Mouse (Mus musculus): ENCODE results near the gene Mllt11. TPM values are rescaled to one million over a fixed set of nuclear protein-coding genes. Genes with fewer than 3 reads are reported as not detected.

Mllt11 gene
- polyA plus RNA-seq, 1 experiment from 2014 or later, result 11.2 TPM

DNA sequence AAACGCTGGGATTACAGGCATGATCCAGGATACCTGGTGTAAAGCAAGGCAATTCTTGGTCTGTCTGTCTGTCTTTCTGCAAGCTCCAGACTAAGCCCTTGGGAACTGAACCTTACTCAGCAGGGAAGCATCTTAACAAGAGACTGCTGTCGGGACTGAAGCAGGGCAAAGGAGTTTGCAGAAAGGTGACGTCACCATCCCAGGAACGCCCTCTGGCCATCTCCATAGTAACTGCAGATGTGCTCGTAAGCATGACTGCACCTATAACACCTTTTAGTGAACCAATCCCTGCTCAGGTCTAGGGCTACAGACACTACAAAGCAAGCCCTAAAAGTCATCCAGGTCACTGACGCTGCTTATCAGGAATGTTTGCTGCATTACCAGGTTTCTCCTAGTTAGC is 7.7 kb downstream of the Mllt11 start:
- H3K9ac ChIP-seq (ENCODE audit: low read depth, low read length), result no peak overlapping the region
- peaks cover 10% of the 10 kb centered on the region for H3K36me3 ChIP-seq (ENCODE audit: insufficient read depth, low read length)
- H3K27me3 ChIP-seq (ENCODE audit: insufficient read depth, low read length), result no peaks in the 10 kb centered on the region
- no peak overlapping the region for H3K4me2 ChIP-seq (ENCODE audit: low read length)
- no peak overlapping the region for H3K4me3 ChIP-seq (replicated peaks; ENCODE audit: low read depth, low read length)
- no peak for TF ChIP-seq CTCF (IDR thresholded peaks at IDR 0.05; ENCODE audit: low read depth)
- H3K9me3 ChIP-seq (replicated peaks; ENCODE audit: low read length), result no peaks in the 10 kb centered on the region
- 37% methylated on average over 6 of the region's 6 CpGs for WGBS
- peaks cover 6% of the 10 kb centered on the region; the same call in 1 of the 2 replicates for H3K4me1 ChIP-seq (replicated peaks; ENCODE audit: insufficient read depth, low read length)
- H3K27ac ChIP-seq, result no peak overlapping the region
- DNase-seq (ENCODE audit: low spot score) (peak; percentile 49), ATAC-seq (replicated peaks; ENCODE audit: low FRiP score, low read depth) (no peak)

DNA sequence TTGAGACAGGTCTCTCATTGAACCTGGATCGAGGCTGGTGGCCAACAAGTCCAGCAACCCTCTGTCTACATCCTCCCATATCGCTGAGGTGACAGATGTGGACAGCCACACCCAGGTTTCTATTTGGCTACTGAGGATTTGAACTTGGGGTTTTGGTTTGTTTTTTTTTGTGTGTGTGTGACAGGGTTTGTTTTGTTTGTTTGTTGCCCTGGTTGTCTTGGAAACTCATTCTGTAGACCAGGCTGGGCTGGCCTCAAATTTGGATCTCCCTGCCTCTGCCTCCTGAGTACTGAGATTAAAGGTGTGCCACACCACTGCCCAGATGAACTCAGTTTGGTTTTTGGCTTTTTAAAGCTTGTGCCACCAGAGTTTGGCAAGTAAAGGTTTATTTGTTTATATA is 8.9 kb downstream of the Mllt11 start:
- peaks cover 10% of the 10 kb centered on the region for H3K36me3 ChIP-seq (ENCODE audit: insufficient read depth, low read length)
- peaks cover 8% of the 10 kb centered on the region; the same call in 1 of the 2 replicates for H3K4me1 ChIP-seq (replicated peaks; ENCODE audit: insufficient read depth, low read length)
- TF ChIP-seq CTCF (IDR thresholded peaks at IDR 0.05; ENCODE audit: low read depth), result no peak
- no peaks in the 10 kb centered on the region for H3K27me3 ChIP-seq (ENCODE audit: insufficient read depth, low read length)
- DNase-seq (ENCODE audit: low spot score), result no peak
- no peak overlapping the region for H3K9ac ChIP-seq (ENCODE audit: low read depth, low read length)
- H3K4me3 ChIP-seq (replicated peaks; ENCODE audit: low read depth, low read length), result no peak overlapping the region
- no peaks in the 10 kb centered on the region for H3K9me3 ChIP-seq (replicated peaks; ENCODE audit: low read length)
- H3K27ac ChIP-seq, result no peak overlapping the region
- no peak overlapping the region for H3K4me2 ChIP-seq (ENCODE audit: low read length)
- no peak for ATAC-seq (replicated peaks; ENCODE audit: low FRiP score, low read depth)
- 94% methylated on average over 2 of the region's 2 CpGs for WGBS

DNA sequence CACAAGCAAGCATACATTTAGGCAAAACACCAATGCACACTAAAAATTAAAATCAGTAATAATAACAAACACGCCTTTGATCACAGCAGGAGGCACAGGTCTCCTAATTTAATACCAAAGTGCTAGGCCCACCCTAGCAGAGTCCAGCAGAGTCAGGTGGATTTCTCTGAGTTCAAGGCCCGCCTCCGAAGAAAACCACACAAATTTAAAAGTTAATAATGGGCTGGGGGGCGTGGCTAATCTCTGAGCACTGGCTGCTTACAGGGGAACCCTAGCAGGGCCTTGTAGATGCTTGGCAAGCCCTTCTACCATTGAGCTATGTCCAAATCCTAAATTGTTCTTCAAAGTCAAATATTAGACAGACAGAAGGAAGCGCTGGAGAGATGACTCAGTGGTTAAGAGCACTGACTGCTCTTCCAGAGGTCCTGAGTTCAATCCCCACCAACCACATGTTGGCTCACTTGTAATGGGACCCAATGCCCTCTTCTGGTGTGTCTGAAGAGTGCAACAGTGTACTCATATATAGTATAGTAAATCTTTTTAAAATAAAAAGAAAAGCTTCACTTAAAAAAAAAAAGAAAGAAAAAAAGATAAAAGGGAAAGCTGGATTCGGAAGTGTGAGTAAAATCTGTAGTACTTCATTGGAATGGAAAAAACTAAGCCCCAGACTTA is 13.4 kb downstream of the Mllt11 start:
- Histone ChIP-seq H3K9me3 (replicated peaks; ENCODE audit: low read length) (no peaks in the 10 kb centered on the region), H3K36me3 (ENCODE audit: insufficient read depth, low read length) (peaks cover 15% of the 10 kb centered on the region), H3K27ac (peak overlapping the region; percentile 99), H3K4me2 (ENCODE audit: low read length) (peak overlapping the region; percentile 69), H3K9ac (ENCODE audit: low read depth, low read length) (peak overlapping the region; percentile 97; the same call in 1 of the 2 replicates), H3K27me3 (ENCODE audit: insufficient read depth, low read length) (no peaks in the 10 kb centered on the region), H3K4me1 (replicated peaks; ENCODE audit: insufficient read depth, low read length) (0 out of 2 replicates have a peak, but pooled peaks cover 4% of the 10 kb centered on the region), H3K4me3 (replicated peaks; ENCODE audit: low read depth, low read length) (peak overlapping the region; percentile 86)
- TF ChIP-seq CTCF (IDR thresholded peaks at IDR 0.05; ENCODE audit: low read depth), result no peak
- no peak for ATAC-seq (replicated peaks; ENCODE audit: low FRiP score, low read depth)
- no peak for DNase-seq (ENCODE audit: low spot score)
- 81% methylated on average over 6 of the region's 6 CpGs for WGBS

DNA sequence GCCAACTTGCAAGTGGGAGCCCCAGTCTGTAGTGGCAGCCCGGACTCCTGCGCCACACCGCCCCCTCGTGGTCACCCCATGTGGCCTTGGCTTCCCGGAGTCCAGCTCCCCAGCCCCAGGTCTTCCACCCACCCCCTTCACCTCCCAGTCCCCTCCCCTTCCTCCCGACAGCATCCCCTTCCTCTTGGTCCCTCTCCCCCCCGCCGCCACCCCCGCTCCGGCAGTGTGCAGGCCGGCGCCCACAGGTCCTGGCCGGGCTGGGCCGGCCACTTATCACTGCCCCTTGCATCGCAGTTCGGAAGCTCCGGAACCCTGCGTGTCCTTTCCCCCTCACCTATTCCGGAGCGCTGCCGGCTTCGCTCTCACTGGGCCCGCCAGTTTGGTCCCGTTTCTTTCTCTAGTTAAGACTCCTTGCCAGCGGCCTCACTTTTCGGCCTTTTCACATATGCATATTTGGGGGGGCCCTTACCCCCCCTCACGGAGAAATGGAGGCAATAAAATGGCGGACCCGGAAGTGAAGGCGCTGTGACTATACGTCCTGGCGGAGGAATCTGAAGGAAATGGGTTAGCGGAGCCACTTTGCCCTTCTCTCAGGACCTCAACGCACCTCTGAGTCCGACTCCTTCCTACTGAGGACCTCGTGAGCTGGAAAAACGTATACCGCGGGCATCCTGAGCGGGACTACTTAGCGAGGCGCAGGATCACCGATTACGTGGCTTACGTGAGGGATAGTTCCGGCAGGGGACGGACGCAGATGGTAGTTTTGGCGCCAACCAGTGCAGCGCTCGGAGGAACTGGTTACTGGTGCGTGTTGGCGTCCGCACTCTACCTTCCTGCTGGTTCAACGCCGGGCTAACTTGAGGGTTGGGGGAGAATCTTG is 14.5 kb downstream of the Mllt11 start, which contains the start of gene Gabpb2:
Gabpb2 (minus strand) TSS at position 662 of the 880 bp plus-strand sequence.
- peak within 1 kb of the TSS; percentile 69 for H3K4me2 ChIP-seq (ENCODE audit: low read length)
- H3K4me3 ChIP-seq (replicated peaks; ENCODE audit: low read depth, low read length), result peak within 1 kb of the TSS; percentile 86
- 0 out of 2 replicates have a peak, but pooled peaks cover 4% of the 10 kb centered on the region for H3K4me1 ChIP-seq (replicated peaks; ENCODE audit: insufficient read depth, low read length)
- no peaks in the 10 kb centered on the region for H3K9me3 ChIP-seq (replicated peaks; ENCODE audit: low read length)
- DNase-seq (ENCODE audit: low spot score) (peak; percentile 97), ATAC-seq (replicated peaks; ENCODE audit: low FRiP score, low read depth) (peak; percentile 89)
- no peaks in the 10 kb centered on the region for H3K27me3 ChIP-seq (ENCODE audit: insufficient read depth, low read length)
- H3K27ac ChIP-seq, result peak within 1 kb of the TSS; percentile 99
- under 1% methylated on average over 56 of the region's 56 CpGs for WGBS
- TF ChIP-seq CTCF (IDR thresholded peaks at IDR 0.05; ENCODE audit: low read depth), result peak; percentile 82
- peaks cover 9% of the 10 kb centered on the region for H3K36me3 ChIP-seq (ENCODE audit: insufficient read depth, low read length)
- peak within 1 kb of the TSS; percentile 97 for H3K9ac ChIP-seq (ENCODE audit: low read depth, low read length)

DNA sequence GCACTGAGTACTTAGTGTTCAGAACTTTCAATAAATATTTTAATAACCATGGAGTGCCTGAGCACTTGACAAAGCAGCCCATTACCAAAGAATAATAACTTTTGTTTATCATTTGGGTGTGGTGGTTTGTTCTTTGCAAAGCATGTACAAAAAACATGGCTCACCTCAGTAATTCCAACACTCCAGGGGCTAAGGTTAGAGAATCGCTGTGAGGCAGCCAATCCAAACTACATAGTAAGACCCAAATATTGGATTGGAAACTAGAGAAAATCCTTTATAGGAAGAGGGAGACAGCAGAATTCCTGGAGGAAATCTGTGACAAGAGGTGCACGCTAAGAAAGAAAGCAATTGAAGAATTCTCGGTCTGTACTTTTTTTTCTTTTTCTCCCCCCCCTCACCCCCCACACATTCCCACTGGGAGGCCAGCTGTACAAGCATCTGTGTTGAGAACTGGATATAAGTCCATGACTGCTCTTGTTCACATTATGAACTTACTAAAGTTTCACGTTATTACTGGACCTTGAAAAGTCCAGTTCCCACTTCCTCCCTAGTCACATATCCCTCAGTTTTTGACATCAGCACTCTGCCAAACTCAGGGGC is 15.2 kb downstream of the Mllt11 start:
- peak; percentile 55 for ATAC-seq (replicated peaks; ENCODE audit: low FRiP score, low read depth)
- Histone ChIP-seq H3K4me2 (ENCODE audit: low read length) (peak overlapping the region; percentile 69), H3K27ac (peak overlapping the region; percentile 99), H3K9ac (ENCODE audit: low read depth, low read length) (peak overlapping the region; percentile 97), H3K4me3 (replicated peaks; ENCODE audit: low read depth, low read length) (peak overlapping the region; percentile 86), H3K4me1 (replicated peaks; ENCODE audit: insufficient read depth, low read length) (0 out of 2 replicates have a peak, but pooled peaks cover 4% of the 10 kb centered on the region), H3K27me3 (ENCODE audit: insufficient read depth, low read length) (no peaks in the 10 kb centered on the region), H3K36me3 (ENCODE audit: insufficient read depth, low read length) (peaks cover 9% of the 10 kb centered on the region), H3K9me3 (replicated peaks; ENCODE audit: low read length) (no peaks in the 10 kb centered on the region)
- WGBS, result 13% methylated on average over 4 of the region's 4 CpGs
- TF ChIP-seq CTCF (IDR thresholded peaks at IDR 0.05; ENCODE audit: low read depth), result no peak
- no peak for DNase-seq (ENCODE audit: low spot score)

DNA sequence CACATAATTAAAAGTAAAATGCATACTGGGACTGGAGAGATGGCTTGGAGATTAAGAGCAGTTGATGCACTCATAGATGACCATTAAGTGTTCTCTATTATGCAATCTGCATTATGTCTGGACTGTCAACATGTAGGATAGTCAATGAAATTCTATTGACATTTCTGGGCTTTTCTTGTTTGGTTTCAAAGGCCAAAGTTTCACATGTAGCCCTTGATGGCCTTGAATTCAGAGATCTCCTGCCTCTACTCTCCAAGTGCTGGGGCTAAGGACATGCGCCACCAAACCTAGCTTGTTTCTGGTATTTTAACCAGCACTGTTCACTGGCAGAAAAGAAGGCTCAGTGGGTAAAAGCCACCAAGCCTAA is 18.4 kb downstream of the Mllt11 start:
- Histone ChIP-seq H3K27ac (no peak overlapping the region), H3K4me1 (replicated peaks; ENCODE audit: insufficient read depth, low read length) (0 out of 2 replicates have a peak, but pooled peaks cover 4% of the 10 kb centered on the region), H3K36me3 (ENCODE audit: insufficient read depth, low read length) (0 out of 2 replicates have a peak, but pooled peaks cover 5% of the 10 kb centered on the region), H3K4me2 (ENCODE audit: low read length) (no peak overlapping the region), H3K4me3 (replicated peaks; ENCODE audit: low read depth, low read length) (no peak overlapping the region), H3K27me3 (ENCODE audit: insufficient read depth, low read length) (no peaks in the 10 kb centered on the region), H3K9ac (ENCODE audit: low read depth, low read length) (no peak overlapping the region), H3K9me3 (replicated peaks; ENCODE audit: low read length) (no peaks in the 10 kb centered on the region)
- DNase-seq (ENCODE audit: low spot score), result no peak
- no peak for ATAC-seq (replicated peaks; ENCODE audit: low FRiP score, low read depth)
- TF ChIP-seq CTCF (IDR thresholded peaks at IDR 0.05; ENCODE audit: low read depth), result no peak
- 97% methylated on average over 1 of the region's 1 CpGs for WGBS
